Mouse (Mus musculus): Measurements from ENCODE around the gene Best1.

- TF ChIP-seq POLR2A (IDR thresholded peaks at IDR 0.05; ENCODE audit: borderline replicate concordance, extremely low read depth, insufficient read depth, insufficient read length, poor library complexity, severe bottlenecking) (no peak), CTCF (IDR thresholded peaks at IDR 0.05; ENCODE audit: borderline replicate concordance, extremely low read depth, insufficient read depth, insufficient read length) (no peak)
Measured at GRCm38 (mm10) chr19:9938824-9939303, 62.6 kb downstream of the Best1 start.
